Mouse (Mus musculus): Measurements from ENCODE around the gene Prss35. TPM values are rescaled to one million over a fixed set of nuclear protein-coding genes. Genes with fewer than 3 reads are reported as not detected.

Gene Prss35
- polyA plus RNA-seq, 1 experiment: not detected

GRCm38 (mm10) chr9:86782836-86783235 is 39.4 kb downstream of the Prss35 start:
- TF ChIP-seq CTCF (IDR thresholded peaks at IDR 0.05; ENCODE audit: low read depth, low read length): no peak
- H3K27ac ChIP-seq (ENCODE audit: insufficient read depth, low read depth, low read length): no peak overlapping the region

DNA sequence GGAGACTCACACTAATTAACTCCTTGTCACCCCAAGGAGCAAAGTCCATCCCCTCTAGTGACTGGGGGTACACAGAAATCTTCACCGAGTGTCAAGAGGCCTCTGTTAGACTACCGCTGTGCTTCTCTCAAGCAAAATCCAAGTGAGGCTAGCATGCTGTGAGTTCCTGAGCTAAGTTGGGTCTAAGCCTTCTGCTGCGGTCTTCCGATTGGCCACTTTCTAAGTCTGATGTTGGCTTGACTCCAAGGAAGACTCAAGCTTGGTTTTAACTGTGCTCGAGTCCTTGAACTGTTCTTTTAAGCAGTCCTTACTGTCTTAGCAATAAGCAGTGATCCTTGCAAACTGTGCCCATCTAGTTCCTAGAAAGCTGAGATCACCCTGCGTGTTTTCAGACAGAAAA is 45.7 kb downstream of the Prss35 start:
- no peak overlapping the region for H3K4me3 ChIP-seq (ENCODE audit: insufficient read depth, low read length)
- no peak overlapping the region for H3K27ac ChIP-seq (ENCODE audit: insufficient read depth, low read depth, low read length)
- TF ChIP-seq POLR2A (IDR thresholded peaks at IDR 0.05; ENCODE audit: borderline replicate concordance, low read depth, low read length) (no peak), CTCF (IDR thresholded peaks at IDR 0.05; ENCODE audit: low read depth, low read length) (no peak)
- no peaks in the 10 kb centered on the region for H3K4me1 ChIP-seq (ENCODE audit: control insufficient read depth, insufficient read depth, low read length)

More at GRCm38 (mm10) chr9:86782836-86783235, 39.4 kb downstream of the Prss35 start:
- Histone ChIP-seq H3K4me1 (ENCODE audit: control insufficient read depth, insufficient read depth, low read length) (no peaks in the 10 kb centered on the region), H3K4me3 (ENCODE audit: insufficient read depth, low read length) (no peak overlapping the region)

- TF ChIP-seq CTCF (IDR thresholded peaks at IDR 0.05; ENCODE audit: low read depth, low read length): no peak
- no peak for TF ChIP-seq POLR2A (IDR thresholded peaks at IDR 0.05; ENCODE audit: borderline replicate concordance, low read depth, low read length)
- Histone ChIP-seq H3K4me3 (ENCODE audit: insufficient read depth, low read length) (no peak overlapping the region), H3K4me1 (ENCODE audit: control insufficient read depth, insufficient read depth, low read length) (no peaks in the 10 kb centered on the region), H3K27ac (ENCODE audit: insufficient read depth, low read depth, low read length) (no peak overlapping the region)
These were observed 48.5 kb downstream of the Prss35 start for GRCm38 (mm10) chr9:86791927-86792326.

DNA sequence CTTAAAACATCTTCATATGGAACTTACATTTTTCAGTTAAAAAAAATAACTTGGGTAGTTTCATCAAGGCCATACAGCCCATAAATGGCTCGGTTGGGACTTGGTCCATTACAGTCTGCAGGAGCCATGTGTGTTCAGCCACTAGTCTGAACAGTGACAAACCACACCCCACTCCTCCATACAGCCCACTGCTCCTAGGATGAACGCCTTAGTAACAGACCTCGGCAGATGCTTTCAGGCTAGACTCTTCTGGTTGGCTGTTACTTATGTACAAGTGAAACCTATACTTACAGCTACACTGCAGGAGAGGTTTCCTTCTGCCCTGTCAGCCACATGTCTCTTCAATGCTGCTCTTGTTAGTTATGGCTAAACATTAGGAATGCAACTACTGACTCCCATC is 51.8 kb downstream of the Prss35 start:
- TF ChIP-seq CTCF (IDR thresholded peaks at IDR 0.05; ENCODE audit: low read depth, low read length): no peak
- no peak for TF ChIP-seq POLR2A (IDR thresholded peaks at IDR 0.05; ENCODE audit: borderline replicate concordance, low read depth, low read length)
- H3K4me3 ChIP-seq (ENCODE audit: insufficient read depth, low read length): no peak overlapping the region
- no peak overlapping the region for H3K27ac ChIP-seq (ENCODE audit: insufficient read depth, low read depth, low read length)

DNA sequence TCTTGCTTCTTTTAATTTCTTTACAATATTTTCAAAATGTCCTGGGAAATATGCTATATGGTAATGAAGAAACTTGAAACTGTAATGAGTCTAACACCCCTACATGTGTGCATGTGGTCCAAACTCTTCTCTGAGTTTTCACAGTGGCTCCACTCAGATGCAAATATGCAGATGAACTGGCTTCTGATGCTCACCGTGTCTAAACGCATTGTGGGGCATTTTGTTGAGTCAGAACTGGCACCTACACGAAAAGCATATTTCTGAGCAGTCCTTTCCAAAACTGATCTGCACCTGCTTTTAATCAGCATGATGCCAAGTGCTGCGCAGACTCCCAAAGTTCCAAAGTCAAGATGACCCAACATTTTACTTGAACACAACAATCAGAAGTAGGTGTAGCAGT is 54.1 kb downstream of the Prss35 start:
- Histone ChIP-seq H3K27ac (ENCODE audit: insufficient read depth, low read depth, low read length) (no peak overlapping the region), H3K4me3 (ENCODE audit: insufficient read depth, low read length) (no peak overlapping the region), H3K4me1 (ENCODE audit: control insufficient read depth, insufficient read depth, low read length) (no peaks in the 10 kb centered on the region)
- TF ChIP-seq POLR2A (IDR thresholded peaks at IDR 0.05; ENCODE audit: borderline replicate concordance, low read depth, low read length): no peak
- TF ChIP-seq CTCF (IDR thresholded peaks at IDR 0.05; ENCODE audit: low read depth, low read length): no peak

More for the DNA sequence above, 51.8 kb downstream of the Prss35 start:
- H3K4me1 ChIP-seq (ENCODE audit: control insufficient read depth, insufficient read depth, low read length): no peaks in the 10 kb centered on the region

- Histone ChIP-seq H3K4me3 (ENCODE audit: insufficient read depth, low read length) (no peak overlapping the region), H3K4me1 (ENCODE audit: control insufficient read depth, insufficient read depth, low read length) (no peaks in the 10 kb centered on the region), H3K27ac (ENCODE audit: insufficient read depth, low read depth, low read length) (no peak overlapping the region)
- TF ChIP-seq POLR2A (IDR thresholded peaks at IDR 0.05; ENCODE audit: borderline replicate concordance, low read depth, low read length): no peak
- TF ChIP-seq CTCF (IDR thresholded peaks at IDR 0.05; ENCODE audit: low read depth, low read length): no peak
These were observed 54.7 kb downstream of the Prss35 start for GRCm38 (mm10) chr9:86798129-86798528.

DNA sequence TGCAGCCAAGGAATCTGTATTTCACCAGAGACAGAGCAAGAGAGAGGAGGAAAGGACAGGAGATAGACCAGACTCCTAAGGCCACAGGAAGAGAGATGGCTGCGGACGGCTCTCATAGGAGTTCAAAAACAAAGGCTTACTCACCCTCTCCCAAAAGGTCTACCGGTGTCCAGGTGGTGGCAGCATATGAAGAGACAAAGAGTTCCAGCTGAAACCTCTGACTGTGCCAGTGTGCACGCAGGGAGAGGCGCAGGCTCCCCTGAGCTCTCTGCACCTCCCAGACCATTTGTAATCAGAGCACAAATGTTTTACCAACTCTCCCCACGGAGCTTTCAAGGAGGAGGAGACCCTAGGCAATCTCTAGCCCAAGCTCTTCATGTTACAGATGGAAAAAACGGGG is 55.2 kb downstream of the Prss35 start:
- Histone ChIP-seq H3K27ac (ENCODE audit: insufficient read depth, low read depth, low read length) (no peak overlapping the region), H3K4me1 (ENCODE audit: control insufficient read depth, insufficient read depth, low read length) (no peaks in the 10 kb centered on the region), H3K4me3 (ENCODE audit: insufficient read depth, low read length) (no peak overlapping the region)
- TF ChIP-seq POLR2A (IDR thresholded peaks at IDR 0.05; ENCODE audit: borderline replicate concordance, low read depth, low read length): no peak
- no peak for TF ChIP-seq CTCF (IDR thresholded peaks at IDR 0.05; ENCODE audit: low read depth, low read length)

GRCm38 (mm10) chr9:86799099-86799498 is 55.6 kb downstream of the Prss35 start:
- TF ChIP-seq POLR2A (IDR thresholded peaks at IDR 0.05; ENCODE audit: borderline replicate concordance, low read depth, low read length) (no peak), CTCF (IDR thresholded peaks at IDR 0.05; ENCODE audit: low read depth, low read length) (no peak)
- no peak overlapping the region for H3K27ac ChIP-seq (ENCODE audit: insufficient read depth, low read depth, low read length)

GRCm38 (mm10) chr9:86800600-86801163 is 57.2 kb downstream of the Prss35 start:
- H3K27ac ChIP-seq (ENCODE audit: insufficient read depth, low read depth, low read length): no peak overlapping the region
- H3K4me1 ChIP-seq (ENCODE audit: control insufficient read depth, insufficient read depth, low read length): no peaks in the 10 kb centered on the region
- H3K4me3 ChIP-seq (ENCODE audit: insufficient read depth, low read length): no peak overlapping the region
- TF ChIP-seq CTCF (IDR thresholded peaks at IDR 0.05; ENCODE audit: low read depth, low read length): peak; percentile 44; the same call in 1 of the 2 replicates
- TF ChIP-seq POLR2A (IDR thresholded peaks at IDR 0.05; ENCODE audit: borderline replicate concordance, low read depth, low read length): no peak

More at GRCm38 (mm10) chr9:86799099-86799498, 55.6 kb downstream of the Prss35 start:
- Histone ChIP-seq H3K4me3 (ENCODE audit: insufficient read depth, low read length) (no peak overlapping the region), H3K4me1 (ENCODE audit: control insufficient read depth, insufficient read depth, low read length) (no peaks in the 10 kb centered on the region)

Other genes starting within 250 kb of the Prss35 start
- gene Pgm3, start 171.8 kb upstream of the Prss35 start, polyA plus RNA-seq (2012; ENCODE audit: insufficient read depth, insufficient read length, missing spikeins): 8.0 and 8.5 TPM in 2 replicates
- gene Rwdd2a, start 171.7 kb upstream of the Prss35 start, polyA plus RNA-seq (2012; ENCODE audit: insufficient read depth, insufficient read length, missing spikeins): 9.9 and 11.8 TPM in 2 replicates
- gene Me1, start 47.7 kb upstream of the Prss35 start, polyA plus RNA-seq (2012; ENCODE audit: insufficient read depth, insufficient read length, missing spikeins): 8.3 and 10.4 TPM in 2 replicates
- not detected in 2 replicates for gene Snap91, start 137.0 kb downstream of the Prss35 start, polyA plus RNA-seq (2012; ENCODE audit: insufficient read depth, insufficient read length, missing spikeins)

Data from bone marrow macrophage, adult 2 months (primary cell).